Mouse (Mus musculus) kidney, embryonic 16.5 days (tissue): ENCODE data around the gene Kcna7. TPM values are rescaled to one million over a fixed set of nuclear protein-coding genes. Genes with fewer than 3 reads are reported as not detected.

Source experiments
- ATAC-seq: fragments of 200-750 bp; cut with Nextera tagmentation; 2 replicates; pipeline ENCODE4 v1.8.0; 2017; ENCODE audit warnings: moderate TSS enrichment; ENCODE audit not compliant: low FRiP score, low TSS enrichment
- H3K27ac ChIP-seq: fragments of 300-500 bp; sonication (generic); 2 replicates; pipeline ENCODE4 v1.5.1; 2014; ENCODE audit warnings: low read length
- H3K27me3 ChIP-seq: fragments of 300-500 bp; sonication (generic); 2 replicates; pipeline ENCODE4 v1.6.1; 2014; ENCODE audit warnings: low read length, control low read depth, mixed read lengths; ENCODE audit not compliant: insufficient read depth
- H3K36me3 ChIP-seq: fragments of 300-500 bp; sonication (generic); 2 replicates; pipeline ENCODE4 v1.6.1; 2014; ENCODE audit warnings: low read length, control low read depth, mixed read lengths; ENCODE audit not compliant: insufficient read depth
- H3K4me1 ChIP-seq: fragments of 300-500 bp; sonication (generic); 2 replicates; pipeline ENCODE4 v1.6.1; 2014; ENCODE audit warnings: low read length, control low read depth, mixed read lengths; ENCODE audit not compliant: insufficient read depth
- H3K4me2 ChIP-seq: fragments of 300-500 bp; sonication (generic); replicated peaks from 2 replicates; pipeline ENCODE4 v1.6.1; 2014; ENCODE audit warnings: low read depth, low read length
- H3K4me3 ChIP-seq: fragments of 300-500 bp; sonication (generic); 2 replicates; pipeline ENCODE4 v1.5.1; 2014; ENCODE audit warnings: mild to moderate bottlenecking, low read length
- H3K9ac ChIP-seq: fragments of 300-500 bp; sonication (generic); replicated peaks from 2 replicates; pipeline ENCODE4 v1.6.1; 2014; ENCODE audit warnings: low read length
- H3K9me3 ChIP-seq: fragments of 300-500 bp; sonication (generic); 2 replicates; pipeline ENCODE4 v1.6.1; 2016; ENCODE audit warnings: low read length, control low read depth
- WGBS: fragments of 180-500 bp; shearing (Covaris S2); extraction: QIAGEN DNeasy Blood & Tissue Kit; methylation state at CpG from one replicate; pipeline ENCODE4 v1.1.7; 2014; 5-methylcytosine and 5-hydroxymethylcytosine counted together
- microRNA-seq: library from miRNA; unstranded; fragments of <30 nt; microRNA quantifications from one replicate; pipeline ENCODE4, GENCODE M21; 2016
- polyA plus RNA-seq: library from polyadenylated mRNA; unstranded; fragments of >200 nt; fragmentation: Nextera tagmentation; extraction: Ambion mirVana; gene quantifications from 2 replicates; pipeline ENCODE4 v1.2.1, GENCODE M21; 2015

Kcna7 gene
- polyA plus RNA-seq, 1 experiment from 2014 or later = not detected

- no peak for ATAC-seq
- no peaks in the 10 kb centered on the region for H3K27me3 ChIP-seq
- peak overlapping the region; percentile 86; the same call in 1 of the 2 replicates for H3K4me2 ChIP-seq
- peak overlapping the region; percentile 48; the same call in 1 of the 2 replicates for H3K27ac ChIP-seq
- WGBS = 43% methylated on average over 9 of the region's 9 CpGs
- peaks cover 34% of the 10 kb centered on the region for H3K4me1 ChIP-seq
- H3K9me3 ChIP-seq = no peaks in the 10 kb centered on the region
- 0 out of 2 replicates have a peak overlapping the region, but pooled peaks have one; percentile 88 for H3K4me3 ChIP-seq
- H3K9ac ChIP-seq = no peak overlapping the region
- H3K36me3 ChIP-seq = peaks cover 34% of the 10 kb centered on the region
Measured at GRCm38 (mm10) chr7:45456721-45457203, 51.3 kb downstream of the Kcna7 start.

GRCm38 (mm10) chr7:45457204-45458060, 52.0 kb downstream of the Kcna7 start:
- no peak for ATAC-seq
- Histone ChIP-seq H3K9me3 (no peaks in the 10 kb centered on the region), H3K9ac (peak overlapping the region; percentile 89), H3K4me1 (peaks cover 36% of the 10 kb centered on the region), H3K27ac (peak overlapping the region; percentile 48), H3K4me3 (peak overlapping the region; percentile 88), H3K27me3 (no peaks in the 10 kb centered on the region), H3K4me2 (peak overlapping the region; percentile 86), H3K36me3 (peaks cover 30% of the 10 kb centered on the region)
- 49% methylated on average over 9 of the region's 10 CpGs for WGBS

DNA sequence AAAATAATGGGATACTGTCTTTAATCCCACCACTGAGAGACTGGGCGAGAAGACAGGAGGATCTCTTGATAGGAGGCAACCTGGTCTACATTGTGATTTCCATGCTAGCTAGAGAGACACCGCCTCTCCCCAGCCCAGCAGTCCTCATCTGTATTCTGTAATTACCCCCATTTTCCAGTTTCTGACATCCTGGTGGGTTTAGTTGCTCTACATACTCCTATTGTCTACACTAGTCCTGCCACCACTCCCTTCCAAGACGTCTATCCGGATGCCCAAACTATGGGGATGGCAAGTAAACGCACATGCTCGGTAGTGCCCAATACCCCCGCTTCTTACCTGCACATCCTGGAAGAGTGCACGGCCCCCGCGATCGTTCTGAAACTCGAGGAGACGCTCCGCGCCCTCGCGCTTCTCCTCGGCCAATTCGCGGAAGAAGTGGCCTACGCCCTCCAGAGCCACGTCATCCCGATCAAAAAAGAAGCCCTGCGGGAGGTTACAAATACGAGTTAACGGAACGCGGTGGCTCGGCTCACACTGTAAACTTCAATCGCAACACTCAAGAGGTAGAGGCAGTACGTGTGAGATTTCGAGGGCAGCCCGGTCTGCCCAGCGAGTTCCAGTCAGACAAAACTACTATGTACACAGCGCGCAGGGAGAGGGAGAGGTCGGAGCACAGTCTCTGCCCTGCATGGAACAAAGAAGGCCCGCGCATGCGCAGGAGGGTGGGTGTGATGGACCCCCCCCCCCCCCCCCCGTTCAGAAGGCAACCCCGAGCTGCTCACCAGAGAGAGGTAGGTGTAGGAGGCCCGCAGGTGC, 53.5 kb downstream of the Kcna7 start:
- H3K36me3 ChIP-seq = peaks cover 38% of the 10 kb centered on the region

More for the DNA sequence above, 53.5 kb downstream of the Kcna7 start:
- Histone ChIP-seq H3K27ac (peak overlapping the region; percentile 91), H3K4me1 (peaks cover 36% of the 10 kb centered on the region), H3K4me2 (peak overlapping the region; percentile 86), H3K4me3 (peak overlapping the region; percentile 88), H3K9me3 (no peaks in the 10 kb centered on the region), H3K27me3 (no peaks in the 10 kb centered on the region), H3K9ac (peak overlapping the region; percentile 89)
- WGBS = under 1% methylated on average over 41 of the region's 43 CpGs
- peak; percentile 67 for ATAC-seq

Small RNA genes lying within 50 kb of the gene (microRNA-seq; reads per million reads assigned to microRNA genes)
- 0.47 reads per million for gene Gm22133

Other genes with a start within 250 kb of the Kcna7 start
- gene Slc17a7, start 241.7 kb upstream of the Kcna7 start, polyA plus RNA-seq = 0.19 and 0.42 TPM in 2 replicates
- not detected in 2 replicates for gene Gfy, start 226.1 kb upstream of the Kcna7 start, polyA plus RNA-seq
- gene Pth2, start 224.7 kb upstream of the Kcna7 start, polyA plus RNA-seq = not detected in 2 replicates
- gene Ccdc155, start 200.8 kb upstream of the Kcna7 start, polyA plus RNA-seq = 0.85 and 0.86 TPM in 2 replicates
- gene Dkkl1, start 193.5 kb upstream of the Kcna7 start, polyA plus RNA-seq = 0.78 TPM in 1 of 2 replicates, not detected in the other
- 195 and 203 TPM in 2 replicates for gene Tead2, start 189.9 kb upstream of the Kcna7 start, polyA plus RNA-seq
- 1.0 and 1.1 TPM in 2 replicates for gene Cd37, start 166.5 kb upstream of the Kcna7 start, polyA plus RNA-seq
- gene Slc6a16, start 164.6 kb upstream of the Kcna7 start, polyA plus RNA-seq = 0.28 and 0.30 TPM in 2 replicates
- gene Slc6a21, start 128.1 kb upstream of the Kcna7 start, polyA plus RNA-seq = not detected in 2 replicates
- gene Trpm4, start 71.9 kb upstream of the Kcna7 start, polyA plus RNA-seq = 22.3 and 23.6 TPM in 2 replicates
- 1.7 and 1.8 TPM in 2 replicates for gene Hrc, start 70.4 kb upstream of the Kcna7 start, polyA plus RNA-seq
- 5.1 and 6.3 TPM in 2 replicates for gene Ppfia3, start 38.6 kb upstream of the Kcna7 start, polyA plus RNA-seq
- 1.7 and 1.9 TPM in 2 replicates for gene Lin7b, start 35.1 kb upstream of the Kcna7 start, polyA plus RNA-seq
- 211 and 227 TPM in 2 replicates for gene Snrnp70, start 9.9 kb upstream of the Kcna7 start, polyA plus RNA-seq
- gene Ntf5, start 8.0 kb downstream of the Kcna7 start, polyA plus RNA-seq = 1.5 and 1.6 TPM in 2 replicates
- gene Lhb, start 15.2 kb downstream of the Kcna7 start, polyA plus RNA-seq = not detected in 2 replicates
- gene Gys1, start 29.2 kb downstream of the Kcna7 start, polyA plus RNA-seq = 51.1 and 51.7 TPM in 2 replicates
- 164 and 173 TPM in 2 replicates for gene Ruvbl2, start 32.4 kb downstream of the Kcna7 start, polyA plus RNA-seq
- gene Ftl1, start 54.2 kb downstream of the Kcna7 start, polyA plus RNA-seq = 5,149 and 5,628 TPM in 2 replicates
- 172 and 182 TPM in 2 replicates for gene Bax, start 61.2 kb downstream of the Kcna7 start, polyA plus RNA-seq
- gene Tulp2, start 76.2 kb downstream of the Kcna7 start, polyA plus RNA-seq = 0.80 and 1.1 TPM in 2 replicates
- not detected in 2 replicates for gene Gm45808, start 81.2 kb downstream of the Kcna7 start, polyA plus RNA-seq
- 2.4 and 3.3 TPM in 2 replicates for gene Dhdh, start 83.2 kb downstream of the Kcna7 start, polyA plus RNA-seq
- 295 and 299 TPM in 2 replicates for gene Nucb1, start 104.8 kb downstream of the Kcna7 start, polyA plus RNA-seq
- 24.3 and 24.8 TPM in 2 replicates for gene Ppp1r15a, start 120.6 kb downstream of the Kcna7 start, polyA plus RNA-seq
- 4.4 and 5.3 TPM in 2 replicates for gene Plekha4, start 120.7 kb downstream of the Kcna7 start, polyA plus RNA-seq
- 13.5 and 15.5 TPM in 2 replicates for gene Hsd17b14, start 149.2 kb downstream of the Kcna7 start, polyA plus RNA-seq
- 87.9 and 93.2 TPM in 2 replicates for gene Bcat2, start 164.5 kb downstream of the Kcna7 start, polyA plus RNA-seq
- not detected in 2 replicates for gene Fgf21, start 209.8 kb downstream of the Kcna7 start, polyA plus RNA-seq
- gene Fut1, start 211.6 kb downstream of the Kcna7 start, polyA plus RNA-seq = 0.27 and 0.32 TPM in 2 replicates
- 0.13 and 0.14 TPM in 2 replicates for gene Izumo1, start 216.2 kb downstream of the Kcna7 start, polyA plus RNA-seq
- 11.6 and 13.0 TPM in 2 replicates for gene Rasip1, start 221.8 kb downstream of the Kcna7 start, polyA plus RNA-seq
- gene Mamstr, start 234.3 kb downstream of the Kcna7 start, polyA plus RNA-seq = 8.0 and 9.0 TPM in 2 replicates